Mouse (Mus musculus): ENCODE measurements around the gene Ndc1.
A peak's percentile ranks its signal among the peaks of the same experiment; 100 is the strongest.

DNA sequence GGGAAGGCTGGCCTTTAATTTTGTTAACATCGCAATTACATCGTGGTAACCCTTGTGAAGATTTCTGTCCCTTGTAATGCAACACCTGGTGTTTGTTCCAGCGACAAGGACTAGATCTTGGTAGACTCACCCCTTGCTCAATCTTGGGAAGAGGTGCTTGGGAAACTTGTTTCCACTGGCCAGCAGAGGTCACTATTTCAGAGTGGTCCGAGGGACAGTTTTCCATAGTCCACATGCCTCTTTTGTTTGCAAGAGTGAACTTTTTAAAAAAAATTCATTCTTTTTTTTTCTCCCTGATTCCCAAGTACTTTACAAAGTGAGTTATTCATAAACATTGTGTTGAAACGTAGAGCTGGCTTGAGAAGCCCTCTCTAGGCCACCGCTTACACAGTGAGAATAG is 54.6 kb downstream of the Ndc1 start:
- TF ChIP-seq POLR2A (IDR thresholded peaks at IDR 0.05; ENCODE audit: borderline replicate concordance, control insufficient read depth, low read depth, low read length) (no peak), CTCF (IDR thresholded peaks at IDR 0.05; ENCODE audit: control insufficient read depth, insufficient read depth, low read length) (peak; percentile 30)
